Mouse (Mus musculus) yolk sac, embryonic 10.5 days (tissue): ENCODE measurements around the gene Rnaseh2a.
A peak's percentile ranks its signal among the peaks of the same experiment; 100 is the strongest.
"Not testable (repeated sequence)": the region's sequence is repeated elsewhere in the genome, so short reads cannot be mapped to it uniquely, and the experiment has no call there.

ENCODE experiments used
- DNase-seq: peaks from one replicate; pipeline ENCODE4 v3.0.0-alpha.2; 2017; ENCODE audit warnings: low spot score

Gene Rnaseh2a

DNA sequence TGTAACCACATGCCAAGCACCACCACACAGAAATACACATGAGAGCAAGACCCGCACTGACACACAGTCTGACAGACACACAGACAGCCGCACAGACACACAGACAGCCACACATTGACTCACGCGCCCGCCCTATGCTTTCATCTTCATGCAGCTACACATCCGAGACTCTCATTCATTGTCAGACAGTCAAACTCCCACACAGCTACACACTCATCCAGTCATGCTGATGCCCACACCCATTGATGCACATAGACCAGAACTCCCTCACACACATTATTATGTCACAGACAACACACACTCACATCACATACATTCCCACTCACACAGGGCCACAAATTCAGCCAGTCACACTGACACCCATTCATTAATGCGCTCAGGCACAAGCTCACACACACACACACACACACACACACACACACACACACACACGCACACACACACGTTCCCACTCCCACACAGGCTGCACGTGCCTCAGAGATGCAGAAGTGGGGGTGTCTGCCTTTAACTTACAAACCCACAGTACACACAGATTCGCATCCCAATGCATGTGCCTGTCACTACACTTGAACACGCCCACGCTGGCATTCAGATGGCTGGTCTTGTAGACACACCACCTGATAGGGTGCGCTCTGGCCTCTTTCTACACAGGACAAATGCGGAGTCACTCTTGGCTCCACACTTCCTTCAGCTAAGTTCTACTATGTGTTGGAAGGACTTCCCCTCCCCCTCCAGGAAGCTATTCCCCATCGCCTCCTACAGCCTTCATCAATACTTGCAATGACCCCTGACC, 35.6 kb downstream of the Rnaseh2a start:
- DNase-seq, result no peak

DNA sequence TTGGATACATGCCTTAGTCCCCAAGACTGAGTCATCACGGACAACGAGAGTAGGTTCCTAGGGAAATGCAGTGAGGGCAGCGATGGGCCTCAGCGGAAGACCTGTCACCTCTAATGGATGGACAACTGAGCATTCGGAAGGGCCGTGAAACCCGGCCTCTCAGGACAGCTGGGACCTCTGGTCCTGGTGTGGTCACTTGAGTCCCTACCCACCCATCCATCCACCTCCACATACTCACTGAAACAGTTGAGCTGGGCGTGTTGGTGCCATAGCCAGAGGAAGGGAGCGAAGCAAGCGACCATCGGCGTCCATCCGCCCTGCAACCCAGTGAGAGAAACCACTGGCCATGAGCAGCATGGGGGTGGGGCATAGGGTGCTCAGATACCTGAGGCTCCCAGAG, 39.0 kb downstream of the Rnaseh2a start:
- DNase-seq, result no peak

- DNase-seq, result peak; percentile 52
Measured at GRCm38 (mm10) chr8:84928456-84929306, 40.9 kb downstream of the Rnaseh2a start.

DNA sequence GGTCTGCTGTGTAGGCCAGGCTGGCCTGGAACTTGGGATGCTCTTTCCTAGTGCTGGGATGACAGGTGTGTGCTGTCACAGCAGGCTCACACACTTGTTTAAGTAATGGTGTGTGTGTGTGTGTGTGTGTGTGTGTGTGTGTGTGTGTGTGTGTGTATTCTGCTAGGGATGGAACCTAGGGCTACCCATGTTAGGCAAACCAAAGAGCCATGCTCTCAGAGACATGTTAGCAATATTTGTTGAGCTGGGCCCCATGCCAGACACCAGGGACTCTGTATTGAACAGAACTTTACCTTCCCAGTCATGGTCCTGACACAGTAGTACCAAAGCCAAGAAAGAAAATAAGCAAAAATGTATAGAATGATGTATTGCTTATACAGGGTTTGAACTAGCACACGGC, 42.1 kb downstream of the Rnaseh2a start:
- DNase-seq, result no peak

DNA sequence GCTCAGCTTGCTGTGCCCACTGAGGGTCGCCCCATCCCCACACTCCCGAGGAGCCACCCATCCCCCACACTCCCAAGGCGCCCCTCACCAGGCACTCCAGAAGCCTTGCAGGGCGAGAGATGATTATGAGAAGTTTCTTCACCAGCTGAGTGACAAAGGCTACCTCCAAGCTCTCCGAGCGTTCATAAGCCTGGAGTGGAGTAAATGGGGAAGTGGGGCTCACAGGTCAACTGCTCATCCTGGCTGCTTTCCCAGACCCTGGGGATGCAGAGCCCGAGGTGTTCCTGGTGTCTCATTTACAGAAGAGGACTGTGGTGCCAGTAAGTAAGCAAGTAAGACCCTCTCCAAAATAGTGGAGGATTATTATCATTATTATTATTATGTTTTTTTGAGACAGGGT, 44.0 kb downstream of the Rnaseh2a start:
- no peak for DNase-seq

DNA sequence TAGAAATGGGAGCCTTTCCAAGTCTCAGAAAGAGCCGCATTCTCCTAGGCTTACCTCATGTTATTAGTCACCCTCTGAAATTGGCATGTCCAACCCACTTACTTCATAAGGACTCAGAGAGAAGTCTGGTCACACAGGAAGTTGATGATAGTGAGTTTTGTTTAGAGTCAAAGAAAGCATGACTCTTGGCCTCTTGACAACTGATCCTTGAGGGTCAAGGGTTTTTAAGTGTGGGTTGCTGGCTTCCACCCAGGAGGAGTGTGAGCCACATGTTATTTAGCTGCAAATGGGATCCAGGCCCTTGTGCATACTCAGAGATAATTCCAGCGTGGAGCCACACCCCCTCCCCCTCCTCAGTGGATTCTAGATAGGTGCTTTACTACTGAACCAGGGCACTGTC, 48.0 kb downstream of the Rnaseh2a start:
- DNase-seq, result no peak

DNA sequence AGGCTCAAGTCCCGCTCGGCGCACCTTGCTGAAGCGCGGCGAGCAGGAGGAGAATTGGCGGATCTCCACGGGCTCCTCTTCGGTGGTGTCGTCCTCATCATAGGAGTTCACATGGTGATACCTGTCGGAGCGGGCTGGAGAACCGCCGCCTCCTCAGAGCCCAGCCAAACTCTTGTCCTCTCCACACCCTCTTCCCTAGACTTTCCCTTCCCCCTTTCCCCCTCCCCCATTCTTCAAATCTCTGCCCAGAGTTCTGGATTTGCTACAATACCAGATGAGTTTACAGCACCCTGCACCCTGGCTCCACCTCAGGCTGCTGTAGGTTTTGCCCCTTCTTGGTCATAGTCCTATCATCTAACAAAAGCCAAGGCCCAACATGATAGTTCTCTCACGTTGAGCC, 50.9 kb downstream of the Rnaseh2a start:
- no peak for DNase-seq

- no peak for DNase-seq
Measured at GRCm38 (mm10) chr8:84917781-84918180, 51.8 kb downstream of the Rnaseh2a start.

DNA sequence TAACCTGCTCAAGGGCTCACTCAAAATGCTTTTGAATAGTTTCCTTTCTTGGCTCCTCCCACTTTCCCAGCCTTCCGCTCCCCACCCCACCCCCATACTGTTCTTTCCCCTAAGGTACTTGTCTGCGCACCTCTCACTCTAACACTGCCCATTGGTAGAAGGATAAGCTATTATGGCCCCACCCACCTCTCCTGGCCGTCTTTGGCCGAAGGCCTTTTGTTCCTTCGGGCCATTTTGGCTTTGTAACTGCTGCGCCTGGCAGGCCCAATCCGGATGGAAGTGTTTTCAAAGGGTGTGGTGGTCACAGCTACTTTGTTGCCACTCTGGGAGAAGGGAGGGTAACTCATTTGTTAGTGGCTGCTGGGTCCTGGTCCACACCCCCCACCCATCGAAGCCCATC, 54.3 kb downstream of the Rnaseh2a start:
- no peak for DNase-seq

DNA sequence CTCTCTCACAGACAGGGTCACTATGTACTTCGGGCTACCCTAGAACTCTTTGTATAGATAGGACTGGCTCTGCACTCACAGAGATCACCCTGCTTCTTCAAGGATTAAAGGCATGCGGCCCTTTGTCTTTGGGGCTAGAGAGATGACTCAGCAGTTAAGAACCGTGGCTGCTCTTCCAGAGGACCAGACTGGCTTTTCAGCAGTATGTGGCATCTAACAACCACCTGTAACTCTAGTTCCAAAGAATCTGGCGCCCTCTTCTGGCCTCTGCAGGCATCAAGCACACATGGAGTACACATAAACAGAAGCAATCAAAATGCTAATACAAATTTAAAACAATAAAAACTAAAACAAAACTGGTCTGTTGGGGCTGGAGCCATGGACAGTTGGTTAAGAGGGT, 55.6 kb downstream of the Rnaseh2a start:
- DNase-seq, result peak; percentile 36

DNA sequence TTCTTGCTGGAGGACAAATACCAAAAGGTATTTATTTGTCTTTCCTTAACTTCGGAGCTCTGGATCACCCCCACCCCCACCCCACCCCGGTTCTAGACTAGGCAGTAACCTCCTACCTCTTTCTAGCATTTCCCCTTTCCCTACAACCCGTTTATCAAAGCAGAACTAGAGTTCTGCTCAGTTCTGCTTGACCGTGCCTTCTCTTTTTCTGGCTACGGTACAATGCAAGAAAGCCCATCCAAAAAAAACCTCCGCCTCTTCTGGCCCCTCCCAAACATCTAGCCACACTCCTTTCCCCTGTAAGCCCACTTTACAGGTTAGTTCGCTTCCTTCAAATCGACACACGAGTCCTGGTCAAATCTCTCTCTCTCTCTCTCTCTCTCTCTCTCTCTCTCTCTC, 56.1 kb downstream of the Rnaseh2a start:
- no peak for DNase-seq

- peak; percentile 78 for DNase-seq
Measured at GRCm38 (mm10) chr8:84912895-84913501, 56.6 kb downstream of the Rnaseh2a start.

- no peak for DNase-seq
Measured at GRCm38 (mm10) chr8:84912391-84912790, 57.2 kb downstream of the Rnaseh2a start.

DNA sequence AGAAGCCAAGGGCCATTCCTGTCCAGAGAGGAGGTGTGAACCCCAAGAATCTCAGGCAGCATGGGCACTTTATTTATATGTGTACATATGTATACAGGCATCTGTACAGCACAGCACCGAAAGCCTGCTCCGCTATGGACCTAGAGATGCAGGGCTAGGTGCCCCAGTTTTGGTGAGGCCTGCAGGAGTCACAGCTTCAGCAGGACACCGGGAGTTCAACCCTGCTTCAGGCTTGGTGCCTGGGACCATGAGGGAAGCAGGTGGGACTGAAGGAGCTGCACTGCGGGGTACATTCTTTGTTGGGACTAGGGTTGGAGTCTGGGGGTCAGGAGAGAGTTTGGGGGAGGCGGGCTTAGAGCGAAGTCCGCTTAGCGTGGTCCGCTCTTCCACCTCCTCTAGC, 57.7 kb downstream of the Rnaseh2a start:
- no peak for DNase-seq

- DNase-seq, result no peak
Measured at GRCm38 (mm10) chr8:84910551-84910950, 59.0 kb downstream of the Rnaseh2a start.

DNA sequence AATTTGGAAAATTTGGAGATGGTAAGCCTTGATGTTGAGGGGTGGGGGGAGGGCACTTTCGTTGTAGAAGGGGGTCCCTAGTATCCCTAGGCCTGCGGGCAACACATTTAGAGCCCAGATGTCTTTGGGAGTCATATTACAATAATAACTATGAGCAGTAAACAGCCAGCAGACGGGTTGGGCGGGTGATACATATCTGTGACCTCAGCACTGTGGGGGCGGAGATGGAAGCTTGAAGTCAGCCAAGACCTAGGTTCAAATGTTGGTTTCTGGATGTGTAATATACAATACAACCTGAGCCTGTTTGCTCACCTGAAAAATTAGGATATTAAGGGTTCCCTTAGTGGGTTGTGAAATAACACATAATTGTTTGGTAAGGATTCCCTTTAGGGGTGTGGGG, 59.6 kb downstream of the Rnaseh2a start:
- no peak for DNase-seq

GRCm38 (mm10) chr8:84909162-84909767, 60.3 kb downstream of the Rnaseh2a start:
- DNase-seq, result no peak

- DNase-seq, result peak; percentile 94
Measured at GRCm38 (mm10) chr8:84908421-84909161, 61.0 kb downstream of the Rnaseh2a start, which contains the start of gene Dnase2a. TSS of gene Dnase2a (plus strand) at chr8:84908560.

DNA sequence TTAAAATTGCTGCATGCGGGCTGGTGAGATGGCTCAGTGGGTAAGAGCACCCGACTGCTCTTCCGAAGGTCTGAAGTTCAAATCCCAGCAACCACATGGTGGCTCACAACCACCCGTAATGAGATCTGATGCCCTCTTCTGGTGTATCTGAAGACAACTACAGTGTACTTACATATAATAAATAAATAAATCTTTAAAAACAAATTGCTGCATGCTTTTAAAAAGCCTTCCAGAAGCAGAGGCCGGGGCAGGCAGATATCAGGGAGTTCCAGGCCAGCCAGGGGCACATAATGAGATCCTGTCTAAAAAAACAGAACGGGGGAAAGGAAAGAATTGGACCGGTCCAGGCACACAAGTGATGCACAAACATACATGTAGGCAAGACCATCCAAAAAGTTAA, 61.6 kb downstream of the Rnaseh2a start:
- DNase-seq, result not testable (repeated sequence)

- DNase-seq, result no peak
Measured at GRCm38 (mm10) chr8:84907493-84907892, 62.1 kb downstream of the Rnaseh2a start.

DNA sequence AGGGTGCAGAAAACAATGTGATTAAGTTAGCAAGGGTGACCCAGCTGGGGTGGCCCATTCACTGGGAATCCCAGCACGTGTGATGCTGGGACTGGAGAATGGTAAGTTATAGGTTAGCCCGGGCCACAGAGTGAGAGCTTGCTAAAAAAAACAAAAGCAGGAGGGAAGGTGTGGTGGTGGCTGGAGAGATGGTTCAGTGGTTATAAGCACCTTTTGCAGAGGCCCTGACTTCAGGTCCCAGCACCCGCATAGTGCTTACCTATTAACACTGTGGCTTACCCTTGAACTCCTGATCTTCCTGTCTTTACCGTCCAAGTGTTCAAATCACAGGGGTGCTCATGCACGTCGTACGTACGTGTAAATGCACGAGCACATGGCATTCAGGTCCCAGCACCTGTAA, 62.5 kb downstream of the Rnaseh2a start:
- DNase-seq, result no peak
